Mouse (Mus musculus) E14TG2a.4 (cell line): ENCODE results near the gene Emc4.

Experiments used
- H3K27me3 ChIP-seq: 2 replicates; pipeline ENCODE4 v1.6.1; 2014; ENCODE audit warnings: low read length, control low read depth; ENCODE audit not compliant: insufficient read depth
- H3K36me3 ChIP-seq: 2 replicates; pipeline ENCODE4 v1.6.1; 2014; ENCODE audit warnings: low read length, control low read depth; ENCODE audit not compliant: insufficient read depth
- H3K4me1 ChIP-seq: replicated peaks from 2 replicates; pipeline ENCODE4 v1.6.1; 2014; ENCODE audit warnings: low read depth, low read length, control low read depth
- H3K4me3 ChIP-seq: replicated peaks from 2 replicates; pipeline ENCODE4 v1.5.1; 2014; ENCODE audit warnings: mild to moderate bottlenecking, low read length
- H3K9me3 ChIP-seq: 2 replicates; pipeline ENCODE4 v1.6.1; 2014; ENCODE audit warnings: low read length, control low read depth
- CTCF ChIP-seq: conservative IDR thresholded peaks from 2 replicates; pipeline ENCODE4 v1.5.1; 2014; ENCODE audit warnings: low read length
- NANOG ChIP-seq: IDR thresholded peaks from 2 replicates; pipeline ENCODE4 v1.6.1; 2014; ENCODE audit warnings: borderline replicate concordance, low read length, mixed read lengths
- POU5F1 ChIP-seq: IDR thresholded peaks from 2 replicates; pipeline ENCODE4 v1.6.1; 2014; ENCODE audit warnings: low read length, borderline replicate concordance

Gene Emc4

DNA sequence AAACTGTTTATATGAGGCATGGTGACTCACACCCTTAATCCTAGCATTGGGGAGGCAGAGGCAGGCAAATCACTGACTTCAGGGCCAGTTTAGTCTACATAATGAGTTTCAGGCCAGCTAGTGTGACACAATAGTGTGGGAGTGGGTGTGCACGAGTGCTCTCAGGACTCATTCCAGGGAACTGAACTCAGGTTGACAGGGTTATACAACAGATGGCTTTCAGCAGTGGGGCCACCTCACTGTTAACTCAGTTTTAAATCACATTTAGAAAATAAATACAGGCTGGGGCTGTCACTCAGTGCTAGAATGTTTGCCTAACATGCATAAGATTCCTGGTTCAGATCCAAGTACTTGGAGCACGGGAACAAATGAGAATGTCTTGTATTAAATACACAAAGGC lies 8.2 kb downstream of the Emc4 start:
- no peak for TF ChIP-seq NANOG
- TF ChIP-seq CTCF = no peak
- no peak for TF ChIP-seq POU5F1
- Histone ChIP-seq H3K27me3 (no peaks in the 10 kb centered on the region), H3K36me3 (peaks cover 95% of the 10 kb centered on the region), H3K9me3 (no peaks in the 10 kb centered on the region), H3K4me3 (no peak overlapping the region), H3K4me1 (no peaks in the 10 kb centered on the region)

DNA sequence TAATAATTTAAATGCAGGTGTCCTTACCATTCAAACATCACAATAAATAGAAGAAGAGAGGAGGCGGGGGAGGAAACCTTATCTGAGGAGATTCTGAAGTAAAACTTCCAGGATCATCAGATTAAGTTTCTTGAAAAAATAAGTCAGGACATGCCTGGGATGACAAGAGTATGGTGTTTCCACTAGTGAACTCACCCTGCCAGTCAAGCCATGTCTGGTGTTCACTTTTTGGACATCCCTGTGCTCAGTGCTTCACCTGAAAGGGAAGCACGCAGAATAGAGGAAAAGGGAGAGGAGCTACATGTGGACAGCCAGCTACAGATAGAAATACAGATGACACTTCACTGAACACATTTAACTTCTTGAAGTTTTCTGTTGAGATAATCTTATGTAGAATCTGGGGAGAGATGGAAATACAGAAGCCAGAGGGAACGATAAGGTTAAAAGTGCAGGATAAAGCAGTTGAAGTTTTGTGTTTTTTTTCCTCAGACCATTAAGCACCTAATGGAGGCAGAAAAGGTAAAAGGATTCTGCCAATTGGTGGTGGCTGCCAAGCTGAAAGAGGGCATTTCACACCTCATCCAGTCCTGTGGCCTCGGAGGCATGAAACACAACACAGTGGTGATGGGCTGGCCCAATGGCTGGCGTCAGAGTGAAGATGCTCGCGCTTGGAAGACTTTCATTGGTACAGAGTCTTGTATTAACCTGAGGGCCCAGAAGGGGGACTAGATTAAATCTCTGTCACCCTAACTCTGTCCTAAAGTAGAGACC lies 14.0 kb downstream of the Emc4 start:
- H3K9me3 ChIP-seq = no peaks in the 10 kb centered on the region
- no peaks in the 10 kb centered on the region for H3K4me1 ChIP-seq

DNA sequence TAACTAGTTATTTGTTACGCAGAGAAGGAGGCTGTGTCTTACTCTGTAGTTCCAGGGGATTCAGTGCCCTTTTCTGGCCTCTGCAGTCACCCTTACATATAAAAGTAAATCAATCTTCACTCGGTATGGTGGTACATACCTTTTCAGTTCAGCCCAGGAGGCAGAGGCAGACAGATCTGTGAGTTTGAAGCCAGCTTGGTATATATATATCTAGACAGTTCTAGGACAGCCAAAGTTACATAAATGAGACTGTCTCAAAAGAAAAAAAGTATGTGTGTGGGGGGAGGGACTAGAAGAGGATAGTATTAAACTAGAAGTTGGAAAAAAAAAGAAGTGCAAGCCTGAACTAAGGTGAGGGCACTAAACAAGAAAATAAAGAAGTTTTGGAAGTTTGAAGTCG lies 19.6 kb downstream of the Emc4 start:
- no peaks in the 10 kb centered on the region for H3K4me1 ChIP-seq
- H3K27me3 ChIP-seq = no peaks in the 10 kb centered on the region
- TF ChIP-seq POU5F1 = no peak
- no peak for TF ChIP-seq NANOG
- no peak for TF ChIP-seq CTCF
- no peaks in the 10 kb centered on the region for H3K9me3 ChIP-seq
- H3K36me3 ChIP-seq = peaks cover 50% of the 10 kb centered on the region
- no peak overlapping the region for H3K4me3 ChIP-seq

More for the DNA sequence above, 14.0 kb downstream of the Emc4 start:
- H3K4me3 ChIP-seq = no peak overlapping the region
- no peak for TF ChIP-seq CTCF
- TF ChIP-seq NANOG = no peak
- TF ChIP-seq POU5F1 = no peak
- peaks cover 80% of the 10 kb centered on the region for H3K36me3 ChIP-seq
- H3K27me3 ChIP-seq = no peaks in the 10 kb centered on the region

DNA sequence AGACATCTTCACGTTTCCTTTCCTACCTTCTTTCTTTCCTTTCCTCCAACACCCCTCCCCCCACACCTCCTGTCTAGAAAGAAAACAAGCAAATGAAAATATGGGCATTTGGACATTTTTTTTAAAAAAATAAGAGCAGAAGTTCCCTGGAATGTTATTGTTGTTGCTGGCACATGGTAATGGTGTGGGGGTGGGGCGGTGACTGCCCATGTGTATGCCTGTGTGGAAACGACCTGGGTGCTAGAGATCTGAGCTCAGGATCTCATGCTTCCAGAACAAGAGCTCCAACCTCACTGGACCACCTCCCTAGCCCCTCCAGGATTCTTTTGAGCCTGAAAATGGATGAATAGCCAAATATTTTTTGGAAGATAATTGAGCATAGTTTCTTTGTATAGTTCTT lies 26.7 kb downstream of the Emc4 start:
- TF ChIP-seq POU5F1 (no peak), CTCF (no peak), NANOG (no peak)

DNA sequence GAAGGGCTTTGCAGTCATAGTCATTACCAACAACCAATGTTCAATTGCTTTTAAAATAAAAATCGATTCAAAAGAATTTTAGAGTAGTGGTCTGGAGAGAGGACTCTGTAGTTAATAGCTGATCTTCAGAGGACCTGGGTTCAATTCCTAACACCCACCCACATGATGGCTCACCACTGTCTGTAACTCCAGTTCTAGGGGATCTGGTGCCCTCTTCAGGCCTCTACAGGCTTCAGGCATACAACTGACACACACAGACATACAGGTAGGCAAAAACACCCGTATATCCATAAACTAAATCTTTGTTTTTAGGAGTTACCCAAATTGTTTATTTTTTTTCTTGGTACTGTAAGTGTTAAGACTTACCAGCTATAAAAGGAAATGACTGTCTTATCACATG lies 28.1 kb downstream of the Emc4 start:
- no peaks in the 10 kb centered on the region for H3K27me3 ChIP-seq
- H3K9me3 ChIP-seq = no peaks in the 10 kb centered on the region
- no peaks in the 10 kb centered on the region for H3K4me1 ChIP-seq
- H3K4me3 ChIP-seq = no peak overlapping the region
- H3K36me3 ChIP-seq = peaks cover 53% of the 10 kb centered on the region
- 0 out of 2 replicates have a peak, but pooled peaks have one; percentile 11 for TF ChIP-seq CTCF
- no peak for TF ChIP-seq NANOG
- no peak for TF ChIP-seq POU5F1

More for the DNA sequence above, 26.7 kb downstream of the Emc4 start:
- Histone ChIP-seq H3K4me3 (no peak overlapping the region), H3K27me3 (no peaks in the 10 kb centered on the region), H3K36me3 (peaks cover 51% of the 10 kb centered on the region), H3K4me1 (no peaks in the 10 kb centered on the region), H3K9me3 (no peaks in the 10 kb centered on the region)

DNA sequence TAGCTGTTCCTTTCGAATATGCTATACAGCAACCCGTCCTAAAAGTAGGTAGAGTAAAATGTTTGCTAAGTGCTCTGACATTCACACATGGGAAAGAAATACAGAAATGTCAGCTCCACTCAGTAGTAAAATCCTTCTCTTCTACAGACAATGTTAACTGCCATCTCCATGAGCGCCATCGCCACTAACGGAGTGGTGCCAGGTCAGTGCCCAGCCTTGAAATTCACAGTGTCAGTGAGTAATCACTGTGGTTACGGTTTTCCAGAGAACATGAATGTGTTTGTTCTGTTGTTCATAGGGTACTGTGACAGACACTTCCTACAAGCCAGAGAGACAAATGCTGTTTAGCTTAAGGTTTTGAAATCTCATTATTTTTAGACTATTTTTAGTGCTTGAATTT lies 30.6 kb downstream of the Emc4 start:
- no peak overlapping the region for H3K4me3 ChIP-seq
- no peaks in the 10 kb centered on the region for H3K4me1 ChIP-seq
- no peak for TF ChIP-seq POU5F1
- TF ChIP-seq NANOG = no peak
- peaks cover 54% of the 10 kb centered on the region for H3K36me3 ChIP-seq
- no peaks in the 10 kb centered on the region for H3K27me3 ChIP-seq
- no peaks in the 10 kb centered on the region for H3K9me3 ChIP-seq

DNA sequence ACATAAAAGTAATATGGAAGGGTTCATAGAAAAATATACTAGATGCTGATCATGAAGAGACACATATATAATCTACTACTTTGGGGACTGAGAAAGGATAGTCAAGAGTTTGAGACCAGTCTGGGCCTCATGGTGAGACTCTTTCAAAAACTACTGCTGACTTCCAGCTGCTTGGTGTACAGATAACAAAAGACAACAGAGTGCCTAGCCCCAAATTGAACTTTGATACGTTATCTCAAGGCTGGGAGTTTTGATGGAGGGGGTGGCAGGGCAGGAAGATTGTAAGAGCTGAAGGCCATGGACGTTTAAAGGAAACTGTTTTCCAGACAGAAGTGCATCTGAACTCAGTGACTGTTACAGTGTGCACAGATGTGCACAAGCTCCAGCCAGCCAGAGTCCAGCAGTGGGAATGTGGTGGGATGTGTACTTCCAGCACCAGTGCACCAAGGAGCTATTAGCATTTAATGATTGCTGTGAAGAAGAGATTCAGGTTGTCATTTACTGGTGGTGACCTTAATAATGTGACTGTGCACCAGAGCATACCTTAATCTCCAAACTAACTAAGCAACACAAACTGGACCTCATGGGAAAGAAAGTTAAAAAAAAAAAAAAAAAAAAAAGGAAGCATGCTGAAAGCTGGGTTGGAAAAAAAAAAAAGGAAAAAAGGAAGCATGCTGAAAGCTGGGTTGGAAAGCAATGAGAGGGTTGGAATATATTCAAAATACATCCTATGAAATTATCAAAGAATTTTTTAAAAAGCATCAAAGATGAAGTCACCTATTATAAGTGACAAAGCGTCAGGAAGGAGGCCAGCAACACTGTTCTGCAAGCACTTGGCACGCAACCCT lies 35.6 kb downstream of the Emc4 start:
- peaks cover 27% of the 10 kb centered on the region for H3K36me3 ChIP-seq
- no peak overlapping the region for H3K4me3 ChIP-seq
- H3K9me3 ChIP-seq = no peaks in the 10 kb centered on the region
- TF ChIP-seq NANOG = no peak
- no peak for TF ChIP-seq POU5F1
- TF ChIP-seq CTCF = no peak
- H3K27me3 ChIP-seq = no peaks in the 10 kb centered on the region
- H3K4me1 ChIP-seq = no peaks in the 10 kb centered on the region

DNA sequence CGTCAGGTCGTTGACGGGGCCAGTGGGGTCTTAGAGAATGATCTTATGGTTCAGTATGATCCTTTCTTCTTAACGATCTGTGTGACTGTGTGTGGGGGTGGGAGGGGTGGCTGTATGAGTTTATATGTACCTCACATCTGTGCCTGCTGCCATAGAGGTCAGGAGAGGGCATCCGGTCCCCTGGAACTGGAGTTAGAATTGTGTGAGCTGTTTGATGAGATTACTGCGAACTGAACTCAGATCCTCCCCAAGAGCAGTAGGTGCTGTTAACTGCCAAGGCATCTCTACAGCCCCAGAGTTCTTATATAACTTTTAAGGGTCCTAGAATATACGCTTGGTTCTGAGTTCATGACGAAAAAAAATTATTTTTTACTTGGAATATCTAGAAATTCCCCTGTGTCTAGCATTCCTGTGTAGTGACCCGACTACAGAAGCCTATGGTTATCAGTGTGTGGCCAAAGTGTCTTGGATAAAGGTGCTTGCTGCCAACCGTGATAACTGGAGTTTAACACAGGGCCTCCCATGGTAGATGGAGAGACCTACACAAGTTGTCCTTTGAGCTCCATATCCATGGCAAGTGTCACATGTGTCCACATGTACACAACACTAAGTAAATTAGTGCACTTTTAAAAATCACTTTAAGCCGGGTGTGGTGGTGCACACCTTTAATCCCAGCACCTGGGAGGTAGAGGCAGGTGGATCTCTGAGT lies 39.6 kb downstream of the Emc4 start:
- no peaks in the 10 kb centered on the region for H3K27me3 ChIP-seq
- no peak overlapping the region for H3K4me3 ChIP-seq
- H3K36me3 ChIP-seq = no peaks in the 10 kb centered on the region
- H3K9me3 ChIP-seq = no peaks in the 10 kb centered on the region
- TF ChIP-seq POU5F1 (no peak), CTCF (no peak), NANOG (no peak)
- no peaks in the 10 kb centered on the region for H3K4me1 ChIP-seq
